Mouse (Mus musculus): ENCODE results near the gene Zfp536. TPM values are rescaled to one million over a fixed set of nuclear protein-coding genes. Genes with fewer than 3 reads are reported as not detected.
"Not testable (repeated sequence)": the region's sequence is repeated elsewhere in the genome, so short reads cannot be mapped to it uniquely, and the experiment has no call there.

The Zfp536 gene
- total RNA-seq, 2 experiments from 2014 or later: 41.8 to 45.8 TPM

DNA sequence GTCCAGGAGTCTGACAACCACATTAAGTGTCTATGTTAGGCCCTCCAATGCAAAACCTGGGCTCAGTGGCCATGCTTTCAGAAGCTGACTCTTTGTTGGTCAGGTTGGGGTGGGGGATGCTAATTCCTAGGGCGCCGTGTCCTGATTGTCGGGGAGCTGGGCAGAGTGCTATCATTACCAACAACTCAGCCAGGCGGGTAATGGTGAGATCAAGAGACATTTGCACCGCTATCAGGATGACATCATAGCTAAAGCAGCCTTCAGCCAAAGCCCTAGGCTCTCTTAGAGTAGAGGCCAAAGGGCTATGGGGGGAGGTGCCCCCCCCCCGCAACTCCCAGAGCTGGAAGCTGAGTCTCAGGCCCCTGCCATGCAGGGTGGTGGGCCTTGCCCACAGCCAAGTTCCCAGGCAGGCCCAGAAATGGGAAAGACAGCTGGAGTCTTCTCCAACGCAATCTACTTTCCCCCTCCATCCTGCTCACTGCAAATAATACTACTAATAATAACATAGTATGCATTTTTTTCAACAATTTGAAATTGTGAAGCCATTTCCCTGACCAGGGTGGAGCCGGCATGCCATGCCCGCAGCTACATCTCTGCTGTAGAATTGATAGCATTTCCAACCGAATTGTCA is 5.0 kb downstream of the Zfp536 start:
- DNase-seq (ENCODE audit: low spot score in 2 of 2): no peak

GRCm38 (mm10) chr7:37758886-37759285 is 14.6 kb downstream of the Zfp536 start:
- no peak for DNase-seq (ENCODE audit: low spot score in 2 of 2)

DNA sequence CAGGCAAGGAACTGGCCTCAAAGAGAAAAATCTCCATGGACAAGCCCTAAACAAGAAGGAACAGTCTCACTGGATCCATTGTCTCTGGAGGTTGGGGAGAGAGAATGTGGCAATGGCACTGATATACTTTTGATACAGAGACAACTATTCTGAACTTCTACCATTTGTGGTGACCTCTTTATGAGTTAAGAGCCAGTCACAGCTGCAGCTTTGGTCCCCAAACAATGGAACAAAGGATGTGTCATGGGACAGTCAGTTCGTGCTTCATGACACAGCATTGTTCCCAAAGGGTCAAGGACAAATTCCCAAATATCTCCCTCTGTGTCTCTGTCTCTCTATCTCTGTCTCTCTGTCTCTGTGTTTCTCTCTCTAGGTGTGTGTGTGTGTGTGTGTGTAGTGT is 20.4 kb downstream of the Zfp536 start:
- no peak for DNase-seq (ENCODE audit: low spot score in 2 of 2)

GRCm38 (mm10) chr7:37746133-37746761 is 27.2 kb downstream of the Zfp536 start:
- no peak for DNase-seq (ENCODE audit: low spot score in 2 of 2)

DNA sequence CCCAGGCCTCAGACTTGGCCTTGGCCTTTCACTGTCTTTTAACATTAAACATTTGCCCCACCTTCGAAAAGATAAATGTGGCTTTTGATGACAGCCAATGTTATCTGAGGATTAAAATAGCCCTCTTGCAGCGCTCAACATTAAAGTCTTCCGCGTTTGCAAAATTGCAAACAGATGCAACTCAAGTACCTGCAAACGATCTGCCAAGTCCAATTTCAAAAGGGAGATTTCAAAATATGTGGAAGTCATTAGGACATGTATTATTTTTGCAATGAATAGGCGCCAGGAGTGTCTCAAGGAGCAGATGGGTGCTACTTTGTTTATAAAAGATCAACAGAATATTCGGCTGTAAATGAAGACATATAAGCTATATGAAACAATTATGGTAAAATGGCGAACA is 30.1 kb downstream of the Zfp536 start:
- no peak for DNase-seq (ENCODE audit: low spot score in 2 of 2)

DNA sequence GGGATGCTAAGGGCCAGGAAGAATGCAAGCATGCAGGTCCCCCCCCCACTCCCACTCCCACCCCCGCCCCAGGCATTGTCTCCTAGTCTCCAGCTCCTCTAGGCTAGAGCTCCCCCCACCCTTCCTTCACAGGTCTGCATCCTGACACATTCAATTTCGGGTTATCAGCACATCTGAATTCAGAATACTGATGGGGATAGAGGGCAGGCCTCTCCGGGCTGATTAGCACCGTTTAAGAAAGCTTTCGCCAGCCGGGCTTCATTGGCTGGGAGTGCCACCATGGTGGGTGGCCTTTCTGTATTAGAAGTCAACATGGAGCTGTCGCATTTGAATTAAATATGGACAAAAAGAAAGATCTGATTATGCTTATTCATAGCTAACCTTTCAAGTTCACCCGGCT is 36.2 kb downstream of the Zfp536 start:
- DNase-seq (ENCODE audit: low spot score in 2 of 2): no peak

- no peak for DNase-seq (ENCODE audit: low spot score in 2 of 2)
These were observed 37.1 kb downstream of the Zfp536 start for GRCm38 (mm10) chr7:37736413-37736720.

DNA sequence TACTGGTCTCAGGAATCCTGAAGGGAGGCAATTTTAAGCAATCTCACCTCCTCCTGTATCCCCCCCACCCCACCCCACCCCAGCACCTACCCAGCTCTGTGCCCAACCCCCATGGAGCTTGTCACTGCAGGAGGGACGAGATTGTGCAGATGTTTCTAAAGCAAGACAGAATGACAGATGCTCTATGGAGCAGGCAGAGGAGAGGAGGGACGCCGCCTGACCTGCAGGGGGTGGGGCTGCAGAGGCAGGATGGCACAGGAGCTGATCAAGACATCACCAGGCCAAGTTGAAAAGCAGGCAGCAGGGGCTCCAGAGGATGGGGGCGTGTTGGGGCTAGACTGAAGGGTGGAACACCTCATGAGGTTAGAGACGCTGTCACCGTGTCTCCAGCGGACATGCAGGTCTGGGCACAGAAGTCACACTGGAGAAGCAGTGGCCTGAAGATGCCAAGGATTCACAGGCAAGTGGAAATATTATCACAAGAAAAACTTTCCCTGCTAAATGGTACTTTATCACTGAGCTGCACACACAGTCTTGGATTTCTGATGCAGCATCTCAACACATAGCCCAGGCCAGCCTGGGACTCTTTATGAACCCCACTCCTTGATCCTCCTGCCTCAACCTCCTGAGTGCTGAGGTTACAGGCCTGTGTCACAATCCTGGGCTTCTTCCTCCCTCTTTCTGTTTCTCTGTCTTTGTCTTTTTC is 37.6 kb downstream of the Zfp536 start:
- no peak for DNase-seq (ENCODE audit: low spot score in 2 of 2)

DNA sequence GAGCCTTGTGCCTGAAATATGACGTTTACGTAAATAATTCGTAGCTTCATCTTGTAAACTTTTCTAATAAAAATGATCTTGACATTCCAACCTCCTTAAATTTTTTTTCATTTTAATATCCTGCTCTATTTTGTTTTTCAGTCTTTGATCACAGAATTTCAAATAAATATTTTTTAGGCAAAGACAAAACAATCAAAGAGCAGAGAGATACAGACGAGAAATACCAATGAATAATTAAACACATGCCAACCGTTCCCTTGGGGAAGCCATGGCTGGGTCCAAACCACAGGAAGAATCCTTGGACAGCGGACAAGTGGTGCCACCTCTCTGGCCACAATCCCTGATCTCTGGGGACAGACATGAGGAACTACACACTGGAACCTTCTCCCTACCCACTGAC is 38.3 kb downstream of the Zfp536 start:
- DNase-seq (ENCODE audit: low spot score in 2 of 2): no peak

GRCm38 (mm10) chr7:37734576-37734975 is 38.9 kb downstream of the Zfp536 start:
- no peak for DNase-seq (ENCODE audit: low spot score in 2 of 2)

GRCm38 (mm10) chr7:37733996-37734395 is 39.4 kb downstream of the Zfp536 start:
- no peak for DNase-seq (ENCODE audit: low spot score in 2 of 2)

GRCm38 (mm10) chr7:37732741-37733140 is 40.7 kb downstream of the Zfp536 start:
- DNase-seq (ENCODE audit: low spot score in 2 of 2): no peak

DNA sequence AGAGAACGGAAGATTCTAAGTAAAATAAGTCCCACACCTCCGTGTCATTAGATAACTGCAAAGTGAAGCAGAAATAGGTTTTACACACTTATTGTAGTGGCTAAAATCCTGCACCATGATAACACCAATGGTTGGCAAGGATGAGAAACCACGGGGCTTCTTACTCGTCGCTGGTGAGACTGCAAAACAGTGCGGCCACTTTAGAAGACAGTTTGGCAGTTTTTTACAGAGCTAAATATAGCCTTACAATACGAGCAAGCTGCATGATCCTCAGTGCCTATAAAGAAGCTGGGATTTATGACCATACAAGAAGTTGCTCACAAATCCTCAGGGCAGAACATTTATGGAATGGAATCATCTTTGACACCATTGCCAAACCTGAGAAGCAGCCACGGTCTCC is 45.7 kb downstream of the Zfp536 start:
- no peak for DNase-seq (ENCODE audit: low spot score in 2 of 2)

DNA sequence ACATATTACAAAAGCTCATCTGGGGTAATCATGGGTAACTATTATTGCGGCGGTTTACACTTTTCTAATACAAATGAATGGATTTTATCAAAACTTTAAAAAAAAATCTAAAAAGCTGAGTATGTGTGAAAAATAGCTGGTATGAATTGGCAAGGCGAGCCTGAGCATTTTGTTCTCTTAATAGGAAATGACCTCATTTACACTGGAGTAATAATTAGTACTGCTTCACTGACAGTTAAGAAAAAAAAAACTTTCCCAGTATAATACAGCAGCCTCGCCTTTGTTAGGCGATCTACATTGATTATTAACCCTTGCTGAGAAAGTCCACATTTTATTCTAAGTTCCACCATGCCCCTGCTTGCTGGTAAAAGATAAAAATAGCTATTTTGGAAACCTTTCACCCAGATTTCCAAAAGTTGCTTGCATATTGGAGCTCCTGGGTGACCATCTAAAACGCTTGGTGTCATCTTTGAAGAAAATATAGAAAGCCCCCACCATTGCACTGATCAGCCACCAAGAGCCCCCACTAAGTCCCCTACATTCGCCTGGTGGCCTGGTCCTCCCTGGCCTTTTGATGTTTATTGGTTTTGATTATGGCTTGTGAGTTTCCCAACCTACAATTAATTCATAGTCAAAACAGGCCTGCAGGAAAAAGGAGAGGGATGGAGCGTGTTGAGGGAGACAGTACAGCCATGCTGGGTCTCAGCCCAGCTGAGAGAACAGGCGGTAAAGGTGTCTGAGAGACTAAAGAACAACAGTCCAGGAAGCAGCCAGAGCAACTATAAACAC is 49.2 kb downstream of the Zfp536 start:
- no peak for DNase-seq (ENCODE audit: low spot score in 2 of 2)

GRCm38 (mm10) chr7:37723191-37723592 is 50.2 kb downstream of the Zfp536 start:
- DNase-seq (ENCODE audit: low spot score in 2 of 2): no peak

- DNase-seq (ENCODE audit: low spot score in 2 of 2): no peak
These were observed 51.8 kb downstream of the Zfp536 start for GRCm38 (mm10) chr7:37721676-37722075.

- DNase-seq (ENCODE audit: low spot score in 2 of 2): no peak
These were observed 54.6 kb downstream of the Zfp536 start for GRCm38 (mm10) chr7:37718671-37719402.

GRCm38 (mm10) chr7:37717071-37717470 is 56.4 kb downstream of the Zfp536 start:
- no peak for DNase-seq (ENCODE audit: low spot score in 2 of 2)

DNA sequence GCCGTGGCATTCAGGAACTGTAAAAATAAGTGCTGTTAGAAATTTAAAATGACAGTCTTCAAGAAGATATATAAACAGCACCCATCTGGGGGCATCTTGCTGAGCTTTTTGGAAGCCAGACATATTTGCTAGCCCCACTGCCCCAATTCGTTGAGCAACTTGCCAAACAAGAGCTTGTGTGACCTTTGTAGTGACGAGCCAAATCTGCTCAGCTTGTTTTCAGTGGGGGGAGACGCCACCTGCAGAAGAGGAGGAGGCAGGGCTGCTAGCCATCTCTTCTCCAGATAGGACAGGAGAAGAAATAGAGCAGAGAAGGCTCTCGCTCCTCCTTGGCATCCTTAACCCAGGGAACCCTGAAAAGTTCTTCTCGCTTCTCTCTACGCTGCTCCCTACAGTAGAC is 56.8 kb downstream of the Zfp536 start:
- no peak for DNase-seq (ENCODE audit: low spot score in 2 of 2)

DNA sequence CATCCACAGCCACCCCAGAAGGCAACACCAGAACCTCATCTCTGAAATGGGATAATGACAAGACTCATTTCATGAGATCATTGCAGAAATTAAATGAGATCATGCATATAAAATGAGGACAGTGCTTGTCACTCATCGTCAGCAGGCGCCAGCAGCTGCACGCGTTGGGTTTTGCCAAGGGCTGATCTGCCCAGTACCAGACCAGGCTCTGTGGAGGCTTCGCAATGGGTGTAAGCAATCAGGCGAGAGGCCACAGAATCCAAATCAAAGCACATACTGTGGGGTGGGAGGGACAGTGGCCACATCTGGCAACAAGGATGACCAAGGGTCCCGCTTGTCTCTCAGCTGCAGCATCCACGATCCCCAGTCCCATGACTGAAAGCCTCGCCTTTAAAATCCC is 69.0 kb downstream of the Zfp536 start:
- no peak for DNase-seq (ENCODE audit: low spot score in 2 of 2)

- DNase-seq (ENCODE audit: low spot score in 2 of 2): not testable (repeated sequence)
These were observed 76.1 kb downstream of the Zfp536 start for GRCm38 (mm10) chr7:37697378-37697777.
